Mouse (Mus musculus): ENCODE measurements around the gene Myo1h.

GRCm38 (mm10) chr5:114273693-114274402 is 15.1 kb upstream of the Myo1h start, which contains the start of gene Foxn4:
- no peak for TF ChIP-seq CTCF (conservative IDR thresholded peaks at IDR 0.05; ENCODE audit: insufficient read depth, insufficient read length, low read depth, low read length)
- no peak for TF ChIP-seq POLR2A (IDR thresholded peaks at IDR 0.05; ENCODE audit: low read depth, low read length)
